In genomic region chr11:110171212-110171611, GRCm38 (mm10) we compare ENCODE assay signal across 24 mouse cellular contexts. TPM values are rescaled to one million over a fixed set of nuclear protein-coding genes. Genes with fewer than 3 reads are reported as not detected.
DNase-seq lines count a peak whose midpoint lies in the region; ATAC-seq and TF ChIP-seq lines count a peak whose summit lies in the region.
"Had no signal": no experiment of that assay in that cellular context is flagged by ENCODE, and none has a peak within 500 bp of the region (broad histone marks: within the 10 kb centered on the region; RNA-seq: fewer than 3 reads in every experiment).

No protein-coding gene starts in this region.

- H3K9me3 ChIP-seq in liver, embryonic 12.5 days (replicated peaks): no peaks in the 10 kb centered on the region
- no peaks in the 10 kb centered on the region for H3K9me3 ChIP-seq in stomach, postnatal 0 days (ENCODE audit: control insufficient read depth, low read length)
- H3K9me3 ChIP-seq: embryonic facial prominence, embryonic 10.5 days; forebrain, embryonic 10.5 days; intestine, embryonic 15.5 days; midbrain, embryonic 12.5 days had no signal

- no peak for TF ChIP-seq EP300 in stomach, postnatal 0 days (optimal IDR thresholded peaks at IDR 0.05)

- H3K9ac ChIP-seq in liver, embryonic 12.5 days: no peak overlapping the region
- H3K9ac ChIP-seq in stomach, postnatal 0 days (ENCODE audit: low read length): no peak overlapping the region
- H3K9ac ChIP-seq: forebrain, postnatal 0 days; hindbrain, embryonic 14.5 days; intestine, embryonic 15.5 days; midbrain, embryonic 12.5 days had no signal

- DNase-seq in ES-CJ7 (ENCODE audit: low read depth, low spot score) (peak; percentile 60), R1 (ENCODE audit: low read depth, low spot score) (peak; percentile 80)
- no peak for DNase-seq in stomach, postnatal 0 days (ENCODE audit: low spot score)
- no peak for DNase-seq in spleen, postnatal 14 days (ENCODE audit: low spot score in 2 of 2)
- DNase-seq in cerebellum, adult 11-12 months: no peak
- DNase-seq: adrenal gland, postnatal 25 days; cerebellum, adult 9-10 months; forebrain, postnatal 0 days; gastrocnemius, postnatal 36 days; heart, postnatal 36 days; kidney, adult 8-10 months; kidney, postnatal 10 days; lung, adult 18-20 months; lung, postnatal 10 days; thymus, postnatal 25 days had no signal

- peak; percentile 68 for ATAC-seq in liver, embryonic 12.5 days
- ATAC-seq in stomach, postnatal 0 days (ENCODE audit: low FRiP score, low TSS enrichment): peak; percentile 49; the same call in 1 of the 2 replicates
- no peak for ATAC-seq in erythroid progenitor cell, adult 5-6 weeks (replicated peaks; ENCODE audit: low FRiP score, poor library complexity, severe bottlenecking)
- ATAC-seq: forebrain, postnatal 0 days; intestine, embryonic 15.5 days; Patski had no signal

- no peak overlapping the region for H3K4me3 ChIP-seq in liver, embryonic 12.5 days
- no peak overlapping the region for H3K4me3 ChIP-seq in stomach, postnatal 0 days (ENCODE audit: low read depth, low read length)
- H3K4me3 ChIP-seq: embryonic facial prominence, embryonic 10.5 days; forebrain, embryonic 10.5 days; intestine, embryonic 15.5 days; midbrain, embryonic 12.5 days had no signal

- H3K27ac ChIP-seq in liver, embryonic 12.5 days: no peak overlapping the region
- no peak overlapping the region for H3K27ac ChIP-seq in stomach, postnatal 0 days (replicated peaks)
- H3K27ac ChIP-seq: embryonic facial prominence, embryonic 10.5 days; forebrain, embryonic 10.5 days; hindbrain, embryonic 14.5 days; intestine, embryonic 15.5 days; midbrain, embryonic 12.5 days had no signal

- H3K27me3 ChIP-seq in liver, embryonic 12.5 days (replicated peaks): no peaks in the 10 kb centered on the region
- H3K27me3 ChIP-seq in stomach, postnatal 0 days (ENCODE audit: control insufficient read depth, insufficient read depth, low read length): no peaks in the 10 kb centered on the region
- H3K27me3 ChIP-seq: intestine, embryonic 15.5 days; midbrain, embryonic 12.5 days; Patski had no signal

- no peak overlapping the region for H3K4me2 ChIP-seq in liver, embryonic 12.5 days
- no peak overlapping the region for H3K4me2 ChIP-seq in stomach, postnatal 0 days (replicated peaks; ENCODE audit: low read depth)
- H3K4me2 ChIP-seq: hindbrain, embryonic 14.5 days; intestine, embryonic 15.5 days; midbrain, embryonic 12.5 days had no signal

- H3K4me1 ChIP-seq in liver, embryonic 12.5 days: no peaks in the 10 kb centered on the region
- H3K4me1 ChIP-seq in stomach, postnatal 0 days (replicated peaks; ENCODE audit: control insufficient read depth, insufficient read depth): no peaks in the 10 kb centered on the region
- H3K4me1 ChIP-seq: intestine, embryonic 15.5 days; midbrain, embryonic 12.5 days had no signal

- TF ChIP-seq CTCF in stomach, postnatal 0 days (IDR thresholded peaks at IDR 0.05; ENCODE audit: low read depth): no peak

- 93% methylated on average over 3 of the region's 3 CpGs for WGBS in liver, embryonic 12.5 days (ENCODE audit: insufficient replicate concordance)
- WGBS in stomach, postnatal 0 days: 98% methylated on average over 3 of the region's 3 CpGs

- H3K36me3 ChIP-seq in liver, embryonic 12.5 days: no peaks in the 10 kb centered on the region
- H3K36me3 ChIP-seq in stomach, postnatal 0 days (ENCODE audit: control insufficient read depth, insufficient read depth, low read length): no peaks in the 10 kb centered on the region
- H3K36me3 ChIP-seq: embryonic facial prominence, embryonic 10.5 days; forebrain, embryonic 10.5 days; intestine, embryonic 15.5 days; midbrain, embryonic 12.5 days had no signal

RNA-seq across cellular contexts. Expression of gene Abca9, which starts 3.2 kb away (rescaled TPM):
- polyA plus RNA-seq in liver, embryonic 12.5 days (2016; fragmentation: Nextera tagmentation; extraction: Ambion mirVana): 0.52 and 0.73 TPM in 2 replicates
- polyA plus RNA-seq in stomach, postnatal 0 days (2015; fragmentation: Nextera tagmentation; extraction: Ambion mirVana): 1.0 TPM in 2 replicates
- 1.1 and 1.3 TPM in 2 replicates for total RNA-seq in erythroid progenitor cell, adult 5-6 weeks (2015; ENCODE audit: low replicate concordance)
- 1.7 and 2.2 TPM in 2 replicates for total RNA-seq in erythroid progenitor cell, adult 5-6 weeks (2017; ENCODE audit: low replicate concordance)
- polyA plus RNA-seq: C2C12 had no signal

Comparison
In these comparisons a context has a peak if more than half of its experiments do, and no peak if none do; other contexts are left out.
1. DNase-seq: peak in ES-CJ7 (single experiment) and R1 (single experiment); none in stomach, postnatal 0 days (single experiment), spleen, postnatal 14 days (0 of 2) and cerebellum, adult 11-12 months (single experiment).